Comparison of ENCODE assay signal across 12 mouse cellular contexts in the genomic region with DNA sequence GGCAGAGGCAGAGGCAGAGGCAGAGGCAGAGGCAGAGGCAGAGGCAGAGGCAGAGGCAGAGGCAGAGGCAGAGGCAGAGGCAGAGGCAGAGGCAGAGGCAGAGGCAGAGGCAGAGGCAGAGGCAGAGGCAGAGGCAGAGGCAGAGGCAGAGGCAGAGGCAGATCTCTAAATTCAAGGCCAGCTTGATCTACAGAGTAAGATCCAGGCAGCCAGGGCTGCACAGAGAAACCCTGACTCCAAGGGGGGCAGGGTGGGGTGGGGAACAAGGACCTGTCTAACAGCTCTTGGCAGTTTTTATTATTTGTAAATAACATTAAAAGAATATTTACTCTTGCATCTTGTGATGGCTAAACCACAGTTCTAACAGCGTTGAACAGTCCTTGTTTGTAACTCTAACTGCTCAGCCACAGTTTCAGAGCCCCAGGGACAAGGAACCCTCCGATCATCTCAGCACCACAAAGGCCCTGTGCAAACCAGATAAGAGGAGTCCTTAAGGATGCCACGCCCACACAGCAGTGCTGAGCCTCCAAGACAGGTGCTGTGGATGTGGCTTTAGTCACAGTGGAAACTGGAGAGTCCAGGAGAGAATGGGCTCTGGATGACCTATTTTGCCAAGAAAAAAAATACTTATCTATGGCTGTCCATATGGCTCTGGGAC. TPM values are rescaled to one million over a fixed set of nuclear protein-coding genes. Genes with fewer than 3 reads are reported as not detected.
DNase-seq lines count a peak whose midpoint lies in the region; ATAC-seq and TF ChIP-seq lines count a peak whose summit lies in the region.
"Had no signal": no experiment of that assay in that cellular context is flagged by ENCODE, and none has a peak within 500 bp of the region (broad histone marks: within the 10 kb centered on the region; RNA-seq: fewer than 3 reads in every experiment).

No protein-coding gene starts in this region.

- 43% methylated on average over 3 of the region's 3 CpGs for WGBS in liver, postnatal 0 days (ENCODE audit: insufficient replicate concordance)
- WGBS in neural tube, embryonic 15.5 days, result 85% methylated on average over 3 of the region's 3 CpGs

- no peaks in the 10 kb centered on the region for H3K79me2 ChIP-seq in C2C12 (ENCODE audit: control insufficient read depth, insufficient read depth)

- no peak overlapping the region for H3K4me3 ChIP-seq in C2C12 (ENCODE audit: insufficient read depth, poor library complexity, severe bottlenecking)
- H3K4me3 ChIP-seq in erythroblast, embryonic 14.5 days (replicated peaks), result peak overlapping the region; percentile 66
- peak overlapping the region; percentile 15; the same call in 1 of the 2 replicates for H3K4me3 ChIP-seq in liver, postnatal 0 days (ENCODE audit: low read depth, low read length)
- H3K4me3 ChIP-seq in neural tube, embryonic 15.5 days (replicated peaks), result no peak overlapping the region
- H3K4me3 ChIP-seq: midbrain, embryonic 15.5 days had no signal

- peak; percentile 96 for DNase-seq in 416B (ENCODE audit: low read depth)
- DNase-seq in liver, postnatal 0 days, result peak; percentile 72
- DNase-seq in frontal cortex, adult 2 months (ENCODE audit: extremely low spot score in 1 of 2, low spot score in 1 of 2), result no peak
- no peak for DNase-seq in neural tube, embryonic 10.5 days (ENCODE audit: extremely low spot score, low spot score)
- DNase-seq: heart, postnatal 14 days; kidney, adult 18-20 months; right cerebral cortex, postnatal 14 days had no signal

- H3K9ac ChIP-seq in liver, postnatal 0 days (replicated peaks), result 0 out of 2 replicates have a peak overlapping the region, but pooled peaks have one; percentile 1
- no peak overlapping the region for H3K9ac ChIP-seq in neural tube, embryonic 15.5 days (replicated peaks)
- H3K9ac ChIP-seq: midbrain, embryonic 15.5 days had no signal

- H3K27me3 ChIP-seq in C2C12 (ENCODE audit: control insufficient read depth, insufficient read depth, insufficient read length), result no peaks in the 10 kb centered on the region
- peaks cover 2% of the 10 kb centered on the region; the same call in 1 of the 2 replicates for H3K27me3 ChIP-seq in erythroblast, embryonic 14.5 days (ENCODE audit: control insufficient read depth)
- no peaks in the 10 kb centered on the region for H3K27me3 ChIP-seq in liver, postnatal 0 days (ENCODE audit: insufficient read depth, low read length)
- H3K27me3 ChIP-seq in neural tube, embryonic 15.5 days (replicated peaks), result no peaks in the 10 kb centered on the region
- H3K27me3 ChIP-seq: midbrain, embryonic 15.5 days had no signal

- H3K9me3 ChIP-seq in erythroblast, embryonic 14.5 days (ENCODE audit: control insufficient read depth, low read length), result no peaks in the 10 kb centered on the region; the same call in 1 of the 2 replicates
- no peaks in the 10 kb centered on the region for H3K9me3 ChIP-seq in liver, postnatal 0 days (ENCODE audit: low read length)
- H3K9me3 ChIP-seq in neural tube, embryonic 15.5 days (replicated peaks), result no peaks in the 10 kb centered on the region
- H3K9me3 ChIP-seq: midbrain, embryonic 15.5 days had no signal

- peak; percentile 91 for TF ChIP-seq EP300 in liver, postnatal 0 days (IDR thresholded peaks at IDR 0.05; ENCODE audit: low read depth)

- H3ac ChIP-seq in C2C12 (ENCODE audit: control insufficient read depth, insufficient read length, low read depth), result no peak overlapping the region

- H3K27ac ChIP-seq in liver, postnatal 0 days (ENCODE audit: low read depth), result peak overlapping the region; percentile 80
- H3K27ac ChIP-seq in neural tube, embryonic 15.5 days (replicated peaks), result no peak overlapping the region
- H3K27ac ChIP-seq: midbrain, embryonic 15.5 days had no signal

- no peak for TF ChIP-seq CTCF in C2C12 (IDR thresholded peaks at IDR 0.05; ENCODE audit: control insufficient read depth, insufficient read depth, insufficient read length)
- no peak for TF ChIP-seq CTCF in liver, postnatal 0 days (IDR thresholded peaks at IDR 0.05; ENCODE audit: low read depth)

- no peaks in the 10 kb centered on the region for H3K79me3 ChIP-seq in C2C12 (ENCODE audit: low read depth)

- peaks cover 60% of the 10 kb centered on the region for H3K4me1 ChIP-seq in erythroblast, embryonic 14.5 days (ENCODE audit: control insufficient read depth)
- H3K4me1 ChIP-seq in liver, postnatal 0 days (ENCODE audit: insufficient read depth), result peaks cover 24% of the 10 kb centered on the region
- no peaks in the 10 kb centered on the region for H3K4me1 ChIP-seq in neural tube, embryonic 15.5 days
- H3K4me1 ChIP-seq: midbrain, embryonic 15.5 days had no signal

- no peaks in the 10 kb centered on the region for H3K36me3 ChIP-seq in C2C12 (ENCODE audit: control insufficient read depth, insufficient read depth)
- peaks cover 38% of the 10 kb centered on the region for H3K36me3 ChIP-seq in erythroblast, embryonic 14.5 days (ENCODE audit: control insufficient read depth)
- no peaks in the 10 kb centered on the region for H3K36me3 ChIP-seq in liver, postnatal 0 days (replicated peaks; ENCODE audit: insufficient read depth, low read length)
- H3K36me3 ChIP-seq in neural tube, embryonic 15.5 days, result no peaks in the 10 kb centered on the region
- H3K36me3 ChIP-seq: midbrain, embryonic 15.5 days had no signal

- peak overlapping the region; percentile 62 for H3K4me2 ChIP-seq in liver, postnatal 0 days (ENCODE audit: low read depth, low read length)
- H3K4me2 ChIP-seq in neural tube, embryonic 15.5 days, result no peak overlapping the region
- H3K4me2 ChIP-seq: midbrain, embryonic 15.5 days had no signal

- peak; percentile 98 for ATAC-seq in liver, postnatal 0 days
- no peak for ATAC-seq in neural tube, embryonic 15.5 days (ENCODE audit: low FRiP score)
- ATAC-seq: midbrain, embryonic 15.5 days had no signal

TF ChIP-seq in C2C12, 6 proteins besides CTCF, POLR2A, EP300 and RAD21:
- peak; percentile 38 for TF ChIP-seq MYOD1 (IDR thresholded peaks at IDR 0.05; ENCODE audit: control insufficient read depth, insufficient read length, low read depth)
- TF ChIP-seq FOSL1 (IDR thresholded peaks at IDR 0.05; ENCODE audit: insufficient read depth, low read length, poor library complexity, severe bottlenecking), result no peak

RNA-seq across cellular contexts. Expression of a gene that starts 2.2 kb away (rescaled TPM):
- polyA plus RNA-seq in C2C12 (2012; fragmentation: generic; extraction: Trizol), result not detected
- polyA plus RNA-seq in erythroblast, embryonic 14.5 days (2012), result 8.1 and 8.8 TPM in 2 replicates
- polyA plus RNA-seq in liver, postnatal 0 days (2015; fragmentation: Nextera tagmentation; extraction: Ambion mirVana), result 36.5 and 38.0 TPM in 2 replicates
- polyA plus RNA-seq in neural tube, embryonic 15.5 days (2015; fragmentation: Nextera tagmentation; extraction: Ambion mirVana), result 0.56 and 0.65 TPM in 2 replicates
- 0.99 and 1.9 TPM in 2 replicates for polyA plus RNA-seq in frontal cortex, adult 2 months (2012; rRNA removed)
- polyA plus RNA-seq: testis, adult 2 months had no signal

RNA-seq across cellular contexts. Expression of a gene that starts 36.2 kb away (rescaled TPM):
- polyA plus RNA-seq in C2C12 (2012; fragmentation: generic; extraction: Trizol), result 8.3 TPM
- polyA plus RNA-seq in erythroblast, embryonic 14.5 days (2012), result 22.8 and 70.9 TPM in 2 replicates
- 44.4 and 45.4 TPM in 2 replicates for polyA plus RNA-seq in liver, postnatal 0 days (2015; fragmentation: Nextera tagmentation; extraction: Ambion mirVana)
- 11.5 and 12.5 TPM in 2 replicates for polyA plus RNA-seq in neural tube, embryonic 15.5 days (2015; fragmentation: Nextera tagmentation; extraction: Ambion mirVana)
- 15.3 and 17.2 TPM in 2 replicates for polyA plus RNA-seq in frontal cortex, adult 2 months (2012; rRNA removed)

RNA-seq across cellular contexts. Expression of a gene that starts 45.0 kb away (rescaled TPM):
- 0.05 TPM for polyA plus RNA-seq in C2C12 (2012; fragmentation: generic; extraction: Trizol)
- not detected in 2 replicates for polyA plus RNA-seq in erythroblast, embryonic 14.5 days (2012)
- polyA plus RNA-seq in liver, postnatal 0 days (2015; fragmentation: Nextera tagmentation; extraction: Ambion mirVana), result 0.39 and 0.42 TPM in 2 replicates
- 4.9 and 6.2 TPM in 2 replicates for polyA plus RNA-seq in neural tube, embryonic 15.5 days (2015; fragmentation: Nextera tagmentation; extraction: Ambion mirVana)
- 4.3 and 4.5 TPM in 2 replicates for polyA plus RNA-seq in frontal cortex, adult 2 months (2012; rRNA removed)

RNA-seq across cellular contexts. Expression of a gene that starts 59.9 kb away (rescaled TPM):
- 2.3 TPM for polyA plus RNA-seq in C2C12 (2012; fragmentation: generic; extraction: Trizol)
- 1.4 and 1.8 TPM in 2 replicates for polyA plus RNA-seq in erythroblast, embryonic 14.5 days (2012)
- polyA plus RNA-seq in liver, postnatal 0 days (2015; fragmentation: Nextera tagmentation; extraction: Ambion mirVana), result 2.8 and 3.2 TPM in 2 replicates
- 1.5 and 2.1 TPM in 2 replicates for polyA plus RNA-seq in neural tube, embryonic 15.5 days (2015; fragmentation: Nextera tagmentation; extraction: Ambion mirVana)
- polyA plus RNA-seq in frontal cortex, adult 2 months (2012; rRNA removed), result 3.8 and 5.9 TPM in 2 replicates

Comparison
In these comparisons a context has a peak if more than half of its experiments do, and no peak if none do; other contexts are left out.
1. DNase-seq: peak in 416B (single experiment) and liver, postnatal 0 days (single experiment); none in frontal cortex, adult 2 months (0 of 2) and neural tube, embryonic 10.5 days (single experiment).
2. H3K4me3 ChIP-seq: peak in erythroblast, embryonic 14.5 days (single experiment) and liver, postnatal 0 days (single experiment); none in C2C12 (single experiment) and neural tube, embryonic 15.5 days (single experiment).